Mouse (Mus musculus): ENCODE data around the gene Zfp27. TPM values are rescaled to one million over a fixed set of nuclear protein-coding genes. Genes with fewer than 3 reads are reported as not detected.
A peak's percentile ranks its signal among the peaks of the same experiment; 100 is the strongest.

The Zfp27 gene
- 12.5 and 13.8 TPM in 2 replicates for polyA plus RNA-seq (2015; fragmentation: Nextera tagmentation; extraction: Ambion mirVana)

DNA sequence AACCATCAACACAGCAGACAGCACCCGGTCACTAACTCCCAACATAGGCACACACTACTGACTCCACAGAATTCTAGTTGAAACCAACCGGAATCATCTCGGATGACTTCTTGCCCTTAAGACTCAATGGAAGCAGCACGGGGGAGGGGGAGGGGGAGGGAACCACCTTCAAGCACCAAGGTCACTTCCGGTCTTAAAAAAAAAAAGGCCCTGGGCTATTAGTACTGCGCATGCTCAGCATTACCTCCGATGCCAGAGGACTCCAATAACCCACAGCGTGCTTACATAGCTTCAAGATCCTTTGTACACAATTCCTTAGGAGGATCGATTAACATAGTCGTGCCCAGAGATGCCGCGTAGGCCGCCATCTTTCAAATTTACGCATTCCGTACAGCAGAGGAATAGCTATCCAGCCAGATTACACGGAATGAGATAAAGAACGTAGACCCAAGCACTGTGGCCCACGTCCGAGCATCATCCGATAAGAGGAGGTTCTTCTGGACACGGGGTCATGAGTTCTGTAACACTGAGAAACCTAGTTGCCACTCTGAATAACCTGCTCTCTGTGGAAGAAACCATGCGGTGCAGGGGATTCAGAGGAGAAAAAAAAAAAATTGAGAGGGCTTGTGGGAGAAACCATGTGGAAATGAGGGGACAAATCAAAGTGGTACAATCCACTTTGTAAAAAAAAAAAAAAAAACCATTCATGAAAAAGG is at the start of gene Zfp27:
Gene Zfp27, minus strand, starts transcription at position 607 of the 716 bp plus-strand sequence.
- ATAC-seq (ENCODE audit: insufficient number of reproducible peaks, insufficient read depth, low FRiP score, low TSS enrichment, low read depth) = peak; percentile 79
- WGBS = under 1% methylated on average over 22 of the region's 22 CpGs
- peak within 1 kb of the TSS; percentile 52 for H3K4me3 ChIP-seq
- H3K4me2 ChIP-seq = peak within 1 kb of the TSS; percentile 60
- H3K27me3 ChIP-seq = no peaks in the 10 kb centered on the region
- H3K27ac ChIP-seq = peak within 1 kb of the TSS; percentile 94
- no peaks in the 10 kb centered on the region for H3K9me3 ChIP-seq
- H3K9ac ChIP-seq = peak within 1 kb of the TSS; percentile 72
- peaks cover 27% of the 10 kb centered on the region for H3K36me3 ChIP-seq
- peaks cover 20% of the 10 kb centered on the region for H3K4me1 ChIP-seq

DNA sequence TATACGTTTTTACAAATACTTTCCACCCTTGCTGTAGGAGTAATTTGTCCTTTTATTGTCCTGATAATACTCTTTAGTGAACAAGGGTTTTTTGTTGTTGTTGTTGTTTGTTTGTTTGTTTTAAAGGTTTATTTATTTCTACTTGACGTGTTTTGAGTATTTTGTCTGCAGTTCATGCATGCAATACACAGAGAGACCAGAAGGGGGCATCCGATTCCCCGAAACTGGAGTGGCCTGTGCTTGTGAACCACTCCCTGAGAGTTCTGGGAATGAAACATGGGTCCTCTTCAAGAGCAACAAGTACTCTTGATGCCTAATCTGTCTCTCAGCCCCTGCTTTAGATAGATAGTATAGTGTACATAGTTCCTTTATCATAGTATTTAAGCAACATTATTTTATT is 48.4 kb upstream of the Zfp27 start:
- WGBS = 22% methylated on average over 4 of the region's 4 CpGs
- Histone ChIP-seq H3K9ac (no peak overlapping the region), H3K4me1 (0 out of 2 replicates have a peak, but pooled peaks cover 3% of the 10 kb centered on the region), H3K4me2 (peak overlapping the region; percentile 63), H3K4me3 (peak overlapping the region; percentile 70), H3K9me3 (no peaks in the 10 kb centered on the region), H3K27ac (no peak overlapping the region), H3K36me3 (peaks cover 15% of the 10 kb centered on the region), H3K27me3 (no peaks in the 10 kb centered on the region)
- no peak for ATAC-seq (ENCODE audit: insufficient number of reproducible peaks, insufficient read depth, low FRiP score, low TSS enrichment, low read depth)

DNA sequence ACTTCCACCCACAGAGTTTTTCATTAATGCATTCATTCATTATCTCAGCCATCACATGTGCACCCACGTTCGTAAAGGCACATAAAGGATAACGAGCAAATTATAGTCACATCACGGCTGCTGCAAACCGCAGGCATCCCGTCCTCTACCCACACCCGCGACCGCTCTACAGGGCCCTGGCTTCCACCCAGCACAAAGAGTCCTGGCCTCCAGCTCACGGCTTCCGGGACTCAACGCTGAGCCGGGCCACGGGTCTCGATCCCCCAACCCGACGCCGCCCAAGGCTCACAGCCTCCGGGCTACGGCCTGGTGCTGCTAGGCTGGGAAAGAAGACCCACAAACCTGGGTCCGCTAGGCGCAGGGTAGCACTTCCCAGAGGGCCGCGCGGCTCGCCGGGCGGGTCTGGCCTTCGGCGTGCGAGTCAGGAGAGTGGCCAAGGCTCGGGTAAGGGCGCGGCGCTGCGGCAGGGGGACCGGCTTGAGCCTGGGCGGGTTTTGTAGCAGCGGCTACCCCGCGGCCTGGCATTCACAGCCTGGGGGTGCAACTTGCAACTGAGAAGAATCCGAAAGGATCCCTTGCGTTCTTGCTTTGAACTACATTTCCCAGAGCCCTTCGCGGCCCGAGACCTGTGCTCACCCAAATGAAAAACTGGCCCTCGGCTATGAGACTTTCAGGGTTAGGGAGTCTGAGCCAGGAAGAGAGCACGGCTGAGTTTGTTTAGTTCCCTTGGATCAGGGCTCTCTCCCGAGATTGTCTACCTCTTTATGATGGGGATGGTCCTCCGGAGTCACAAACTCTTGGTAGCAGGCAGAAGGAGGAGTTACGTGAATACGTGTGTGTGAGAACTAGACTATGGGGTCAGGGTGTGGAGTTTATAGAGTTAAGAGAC is 47.4 kb upstream of the Zfp27 start, which contains the start of gene Zfp74:
Gene Zfp74, minus strand, starts transcription at position 577 of the 889 bp plus-strand sequence.
- H3K4me3 ChIP-seq = peak within 1 kb of the TSS; percentile 70
- H3K27ac ChIP-seq = peak within 1 kb of the TSS; percentile 95
- under 1% methylated on average over 52 of the region's 52 CpGs for WGBS
- H3K4me2 ChIP-seq = peak within 1 kb of the TSS; percentile 63
- H3K4me1 ChIP-seq = 0 out of 2 replicates have a peak, but pooled peaks cover 3% of the 10 kb centered on the region
- H3K27me3 ChIP-seq = no peaks in the 10 kb centered on the region
- H3K9me3 ChIP-seq = no peaks in the 10 kb centered on the region
- H3K9ac ChIP-seq = peak within 1 kb of the TSS; percentile 87
- peak; percentile 82 for ATAC-seq (ENCODE audit: insufficient number of reproducible peaks, insufficient read depth, low FRiP score, low TSS enrichment, low read depth)
- peaks cover 22% of the 10 kb centered on the region for H3K36me3 ChIP-seq

DNA sequence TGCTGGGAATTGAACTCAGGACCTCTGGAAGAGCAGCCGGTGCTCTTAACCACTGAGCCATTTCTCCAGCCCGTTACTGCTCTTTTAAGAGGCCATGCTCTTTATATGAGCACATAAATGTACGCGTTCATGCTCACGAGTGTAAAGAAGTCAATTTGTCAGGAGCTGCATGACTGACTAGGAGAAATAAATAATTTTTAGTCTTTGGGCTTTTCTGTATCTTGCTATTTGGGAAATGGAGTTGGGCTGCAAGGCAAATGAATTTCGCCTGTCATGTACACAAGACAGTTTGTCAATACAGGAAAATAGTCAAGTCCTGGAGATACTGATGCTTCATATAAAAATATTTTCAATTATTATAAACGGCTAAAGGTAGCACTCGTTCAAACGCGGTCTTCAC is 46.7 kb upstream of the Zfp27 start:
- Histone ChIP-seq H3K4me3 (peak overlapping the region; percentile 70), H3K4me1 (0 out of 2 replicates have a peak, but pooled peaks cover 3% of the 10 kb centered on the region), H3K9me3 (no peaks in the 10 kb centered on the region), H3K4me2 (peak overlapping the region; percentile 63), H3K27me3 (no peaks in the 10 kb centered on the region), H3K9ac (peak overlapping the region; percentile 87), H3K36me3 (peaks cover 27% of the 10 kb centered on the region), H3K27ac (peak overlapping the region; percentile 95)
- 44% methylated on average over 10 of the region's 10 CpGs for WGBS
- no peak for ATAC-seq (ENCODE audit: insufficient number of reproducible peaks, insufficient read depth, low FRiP score, low TSS enrichment, low read depth)

DNA sequence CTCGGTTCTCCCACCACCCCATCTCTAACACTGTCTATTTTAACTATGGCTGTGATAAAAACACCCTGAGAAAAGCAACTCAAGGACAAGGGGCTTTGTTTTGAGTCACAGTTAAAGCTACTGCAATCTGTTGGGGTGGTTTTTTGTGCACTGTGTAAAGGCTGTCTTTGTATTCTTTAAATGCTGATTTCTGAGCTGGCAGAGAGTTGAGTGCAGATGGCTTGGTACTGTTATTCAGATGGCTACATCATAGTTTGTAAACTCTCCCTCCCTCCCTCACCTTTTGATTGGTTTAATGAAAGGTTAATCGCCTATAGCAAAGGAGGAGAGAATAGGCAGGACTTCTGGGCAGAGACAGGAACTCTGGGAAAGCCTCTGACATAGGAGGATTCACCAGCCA is 37.8 kb upstream of the Zfp27 start:
- H3K36me3 ChIP-seq = peaks cover 59% of the 10 kb centered on the region
- ATAC-seq (ENCODE audit: insufficient number of reproducible peaks, insufficient read depth, low FRiP score, low TSS enrichment, low read depth) = no peak
- H3K4me2 ChIP-seq = no peak overlapping the region
- H3K4me1 ChIP-seq = no peaks in the 10 kb centered on the region
- H3K9ac ChIP-seq = no peak overlapping the region
- no peaks in the 10 kb centered on the region for H3K9me3 ChIP-seq
- H3K27me3 ChIP-seq = no peaks in the 10 kb centered on the region
- no peak overlapping the region for H3K27ac ChIP-seq
- WGBS = 81% methylated on average over 2 of the region's 2 CpGs
- no peak overlapping the region for H3K4me3 ChIP-seq

DNA sequence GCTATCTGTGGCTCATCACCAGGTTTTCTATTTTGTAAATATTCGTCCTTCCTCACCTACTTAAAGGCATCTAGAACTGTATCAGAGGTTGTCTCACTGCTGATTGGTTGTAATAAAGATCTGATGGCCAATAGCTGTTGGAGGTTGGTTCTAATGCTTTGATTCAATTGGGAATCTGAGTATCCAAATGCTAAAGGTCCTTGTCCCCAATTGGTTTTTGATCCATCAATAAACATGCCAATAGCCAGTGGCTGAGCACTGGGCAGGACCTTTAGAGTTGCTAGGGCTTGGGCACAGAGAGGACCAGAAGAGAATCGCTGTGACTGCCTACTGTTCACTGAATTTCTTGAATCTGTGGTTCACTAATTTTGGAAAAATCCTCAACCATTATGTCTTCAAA is 37.3 kb upstream of the Zfp27 start:
- no peak overlapping the region for H3K4me3 ChIP-seq
- no peaks in the 10 kb centered on the region for H3K9me3 ChIP-seq
- 72% methylated on average over 2 of the region's 2 CpGs for WGBS
- H3K27me3 ChIP-seq = no peaks in the 10 kb centered on the region
- H3K4me1 ChIP-seq = no peaks in the 10 kb centered on the region
- no peak overlapping the region for H3K9ac ChIP-seq
- no peak overlapping the region for H3K4me2 ChIP-seq
- peaks cover 55% of the 10 kb centered on the region for H3K36me3 ChIP-seq
- no peak overlapping the region for H3K27ac ChIP-seq
- no peak for ATAC-seq (ENCODE audit: insufficient number of reproducible peaks, insufficient read depth, low FRiP score, low TSS enrichment, low read depth)

DNA sequence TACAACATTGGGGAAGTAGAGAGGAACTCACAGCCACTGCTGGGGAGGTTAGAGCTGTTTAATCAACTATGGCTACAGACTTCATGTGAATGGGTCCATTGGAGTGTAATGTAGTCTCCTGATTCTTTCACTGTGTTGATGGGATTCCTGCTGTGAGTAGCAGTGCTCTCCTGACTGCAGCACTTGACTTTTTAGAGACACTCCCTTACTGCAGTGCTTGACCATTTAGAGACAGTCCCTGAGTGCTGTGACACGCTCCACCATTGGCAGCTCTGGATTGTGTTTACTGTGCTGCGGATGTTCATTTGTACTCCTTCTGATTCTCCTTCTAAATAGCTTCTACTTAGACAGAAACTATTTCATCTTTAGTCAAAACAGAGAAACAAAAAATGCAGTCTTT is 36.4 kb upstream of the Zfp27 start:
- Histone ChIP-seq H3K36me3 (peaks cover 51% of the 10 kb centered on the region), H3K27me3 (no peaks in the 10 kb centered on the region), H3K4me3 (no peak overlapping the region), H3K9me3 (no peaks in the 10 kb centered on the region), H3K27ac (no peak overlapping the region), H3K4me1 (no peaks in the 10 kb centered on the region), H3K9ac (no peak overlapping the region), H3K4me2 (no peak overlapping the region)
- no peak for ATAC-seq (ENCODE audit: insufficient number of reproducible peaks, insufficient read depth, low FRiP score, low TSS enrichment, low read depth)
- 42% methylated on average over 2 of the region's 2 CpGs for WGBS

DNA sequence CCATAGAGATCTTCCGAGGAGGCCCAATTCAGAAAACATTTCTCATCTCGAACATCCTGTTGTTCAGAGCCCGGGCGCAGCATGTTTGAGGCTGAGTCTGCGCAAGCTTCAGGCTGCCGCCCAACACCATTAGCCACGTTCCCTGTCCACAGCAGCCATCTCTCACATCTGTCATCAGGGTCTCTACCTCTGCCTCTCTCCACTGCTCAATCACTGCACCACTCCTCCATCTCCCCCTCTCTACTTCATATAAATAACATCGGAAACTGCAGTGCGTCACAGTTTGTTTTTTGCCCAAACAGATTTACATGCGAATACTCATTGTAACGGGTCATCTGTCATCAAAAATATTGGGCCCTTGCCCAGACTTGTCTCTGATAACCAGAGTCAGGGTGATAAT is 34.7 kb upstream of the Zfp27 start:
- no peaks in the 10 kb centered on the region for H3K9me3 ChIP-seq
- no peak overlapping the region for H3K4me2 ChIP-seq
- no peak overlapping the region for H3K4me3 ChIP-seq
- peaks cover 59% of the 10 kb centered on the region for H3K36me3 ChIP-seq
- no peak overlapping the region for H3K9ac ChIP-seq
- no peak for ATAC-seq (ENCODE audit: insufficient number of reproducible peaks, insufficient read depth, low FRiP score, low TSS enrichment, low read depth)
- WGBS = 83% methylated on average over 11 of the region's 11 CpGs
- no peak overlapping the region for H3K27ac ChIP-seq
- no peaks in the 10 kb centered on the region for H3K27me3 ChIP-seq
- no peaks in the 10 kb centered on the region for H3K4me1 ChIP-seq

DNA sequence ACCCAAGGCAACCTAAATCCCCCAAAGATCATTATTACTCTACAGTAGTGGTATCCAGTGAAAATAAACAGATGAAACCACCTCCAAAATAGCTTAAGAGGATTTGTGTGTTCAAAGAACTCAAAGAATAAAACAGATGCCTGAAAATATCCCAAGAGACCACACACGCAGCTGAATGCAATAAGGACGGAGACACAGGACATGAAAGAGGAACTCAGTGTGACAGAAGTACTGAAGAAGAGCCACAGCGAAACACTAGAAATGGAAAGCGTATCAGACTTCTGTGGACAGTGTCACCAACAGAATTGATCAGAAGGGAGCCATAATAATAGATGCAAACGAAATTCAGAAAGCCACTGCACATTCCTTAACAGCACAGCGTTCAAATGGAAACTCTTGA is 32.5 kb upstream of the Zfp27 start:
- H3K27me3 ChIP-seq = no peaks in the 10 kb centered on the region
- H3K27ac ChIP-seq = no peak overlapping the region
- no peak overlapping the region for H3K4me3 ChIP-seq
- H3K36me3 ChIP-seq = peaks cover 72% of the 10 kb centered on the region
- H3K9ac ChIP-seq = no peak overlapping the region
- WGBS = 63% methylated on average over 6 of the region's 6 CpGs
- ATAC-seq (ENCODE audit: insufficient number of reproducible peaks, insufficient read depth, low FRiP score, low TSS enrichment, low read depth) = no peak
- no peak overlapping the region for H3K4me2 ChIP-seq
- H3K4me1 ChIP-seq = no peaks in the 10 kb centered on the region
- H3K9me3 ChIP-seq = no peaks in the 10 kb centered on the region

DNA sequence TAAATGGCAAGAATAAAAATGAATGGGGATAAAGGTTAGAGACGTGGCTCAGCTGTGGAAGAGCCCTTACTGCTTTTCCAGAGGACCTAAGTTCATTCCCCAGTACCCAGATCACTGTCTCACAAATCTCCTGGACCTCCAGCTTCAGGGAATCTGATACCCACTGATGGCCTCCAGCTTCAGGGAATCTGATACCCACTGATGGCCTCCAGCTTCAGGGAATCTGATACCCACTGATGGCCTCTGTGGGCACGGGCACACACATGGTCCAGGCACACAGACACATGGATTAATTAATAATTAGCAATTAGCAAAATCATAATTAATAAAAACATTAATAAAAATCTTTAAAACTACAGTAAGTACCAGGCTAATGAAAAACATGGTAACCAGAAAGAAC is 16.4 kb upstream of the Zfp27 start:
- no peak overlapping the region for H3K4me2 ChIP-seq
- H3K4me3 ChIP-seq = no peak overlapping the region
- no peaks in the 10 kb centered on the region for H3K36me3 ChIP-seq
- no peak for ATAC-seq (ENCODE audit: insufficient number of reproducible peaks, insufficient read depth, low FRiP score, low TSS enrichment, low read depth)
- 0 out of 2 replicates have a peak, but pooled peaks cover 3% of the 10 kb centered on the region for H3K9me3 ChIP-seq
- H3K27ac ChIP-seq = no peak overlapping the region
- WGBS = 23% methylated on average over 2 of the region's 2 CpGs
- no peaks in the 10 kb centered on the region for H3K4me1 ChIP-seq
- H3K9ac ChIP-seq = no peak overlapping the region
- no peaks in the 10 kb centered on the region for H3K27me3 ChIP-seq

DNA sequence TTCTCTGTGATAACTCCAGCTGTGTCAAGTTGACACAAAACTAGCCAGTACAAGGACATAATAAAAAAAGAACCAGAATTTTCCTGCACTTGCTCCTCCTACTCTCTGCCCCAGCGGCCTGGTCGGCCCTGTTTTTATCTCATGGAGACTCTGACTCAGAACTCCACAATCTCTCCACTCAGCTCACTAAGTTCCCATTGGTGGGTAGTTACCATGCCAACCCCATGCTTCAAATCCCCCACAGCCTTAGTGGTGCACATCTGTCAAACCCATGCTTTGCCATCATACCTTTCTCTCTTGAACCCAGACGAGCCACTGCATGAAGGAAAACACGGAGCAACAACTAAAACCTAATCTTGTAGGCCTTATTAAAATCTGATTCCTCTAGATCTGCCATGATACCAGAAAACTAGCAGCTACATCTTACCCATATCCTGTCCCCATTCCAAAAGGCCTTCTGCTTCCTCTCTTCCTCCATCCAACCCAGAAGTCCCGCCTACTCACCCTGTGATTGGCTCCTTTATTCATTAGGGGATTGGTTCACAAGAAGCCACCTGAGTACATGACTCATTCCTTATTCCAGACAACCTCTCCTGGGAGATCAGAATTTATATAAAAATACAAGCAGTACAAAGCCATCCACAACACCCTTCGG is 15.2 kb upstream of the Zfp27 start:
- no peaks in the 10 kb centered on the region for H3K27me3 ChIP-seq
- no peak overlapping the region for H3K27ac ChIP-seq
- H3K9me3 ChIP-seq = 0 out of 2 replicates have a peak, but pooled peaks cover 3% of the 10 kb centered on the region
- no peak overlapping the region for H3K4me3 ChIP-seq
- H3K36me3 ChIP-seq = peaks cover 10% of the 10 kb centered on the region
- no peak overlapping the region for H3K9ac ChIP-seq
- H3K4me1 ChIP-seq = no peaks in the 10 kb centered on the region
- 84% methylated on average over 6 of the region's 6 CpGs for WGBS
- no peak for ATAC-seq (ENCODE audit: insufficient number of reproducible peaks, insufficient read depth, low FRiP score, low TSS enrichment, low read depth)
- H3K4me2 ChIP-seq = no peak overlapping the region

Data from embryonic facial prominence, embryonic 13.5 days (tissue).